Mouse (Mus musculus): ENCODE measurements around the gene Dusp11. TPM values are rescaled to one million over a fixed set of nuclear protein-coding genes. Genes with fewer than 3 reads are reported as not detected.
"Not testable (repeated sequence)": the region's sequence is repeated elsewhere in the genome, so short reads cannot be mapped to it uniquely, and the experiment has no call there.

The Dusp11 gene
- polyA plus RNA-seq, 1 experiment from 2014 or later, result 50.1 TPM

GRCm38 (mm10) chr6:85976242-85976641 lies 14.8 kb upstream of the Dusp11 start:
- Histone ChIP-seq H3K27me3 (ENCODE audit: control insufficient read depth, insufficient read depth, low read length) (no peaks in the 10 kb centered on the region), H3K9ac (ENCODE audit: low read length) (no peak overlapping the region), H3K9me3 (replicated peaks; ENCODE audit: control insufficient read depth, low read length) (no peaks in the 10 kb centered on the region), H3K4me3 (replicated peaks; ENCODE audit: low read length) (no peak overlapping the region), H3K36me3 (ENCODE audit: control insufficient read depth, insufficient read depth, low read length) (no peaks in the 10 kb centered on the region), H3K4me2 (ENCODE audit: low read depth, low read length) (no peak overlapping the region), H3K27ac (ENCODE audit: low read length) (no peak overlapping the region), H3K4me1 (ENCODE audit: control insufficient read depth, insufficient read depth, low read length) (no peaks in the 10 kb centered on the region; the same call in 1 of the 2 replicates)
- 74% methylated on average over 5 of the region's 5 CpGs for WGBS
- no peak for ATAC-seq (ENCODE audit: insufficient read depth, low FRiP score)

GRCm38 (mm10) chr6:85975761-85976160 lies 14.3 kb upstream of the Dusp11 start:
- no peaks in the 10 kb centered on the region; the same call in 1 of the 2 replicates for H3K4me1 ChIP-seq (ENCODE audit: control insufficient read depth, insufficient read depth, low read length)
- H3K27ac ChIP-seq (ENCODE audit: low read length), result no peak overlapping the region
- H3K9ac ChIP-seq (ENCODE audit: low read length), result no peak overlapping the region
- WGBS, result 84% methylated on average over 1 of the region's 1 CpGs
- H3K4me2 ChIP-seq (ENCODE audit: low read depth, low read length), result no peak overlapping the region
- no peak for ATAC-seq (ENCODE audit: insufficient read depth, low FRiP score)
- no peaks in the 10 kb centered on the region for H3K9me3 ChIP-seq (replicated peaks; ENCODE audit: control insufficient read depth, low read length)
- no peaks in the 10 kb centered on the region for H3K36me3 ChIP-seq (ENCODE audit: control insufficient read depth, insufficient read depth, low read length)
- H3K4me3 ChIP-seq (replicated peaks; ENCODE audit: low read length), result no peak overlapping the region
- no peaks in the 10 kb centered on the region for H3K27me3 ChIP-seq (ENCODE audit: control insufficient read depth, insufficient read depth, low read length)

DNA sequence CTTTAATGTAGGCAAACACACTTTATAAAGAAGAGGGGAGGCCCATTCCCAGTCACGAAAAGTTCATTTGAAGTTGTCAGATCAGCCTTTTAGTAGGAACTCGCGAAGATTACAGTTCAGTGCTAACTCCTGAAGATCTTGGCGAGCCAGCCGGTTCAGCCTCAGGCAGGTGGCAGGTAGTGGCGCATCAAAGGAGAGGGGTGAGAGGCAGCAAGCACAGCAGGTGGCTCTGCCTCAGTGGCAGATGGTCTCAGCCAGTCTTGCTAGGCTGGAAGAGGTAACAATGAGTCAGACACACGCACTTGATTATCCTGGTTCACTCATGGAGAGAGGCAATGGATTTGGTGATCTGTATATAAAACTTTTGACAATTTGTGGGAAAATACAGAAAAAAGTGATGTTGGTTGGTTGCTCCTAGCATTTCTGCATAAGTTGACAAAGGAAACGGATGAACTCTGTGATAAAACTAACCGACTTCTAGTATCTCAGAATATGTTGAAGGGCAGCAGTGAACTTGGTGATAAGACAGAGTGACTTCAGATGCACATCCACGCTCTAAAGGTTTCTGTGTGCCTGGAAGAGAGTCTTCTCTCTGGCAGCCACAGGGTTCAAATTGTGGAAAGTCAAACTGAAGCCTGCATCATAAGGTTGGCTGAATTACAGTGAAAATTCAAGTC lies 13.6 kb upstream of the Dusp11 start:
- no peak for ATAC-seq (ENCODE audit: insufficient read depth, low FRiP score)
- Histone ChIP-seq H3K27me3 (ENCODE audit: control insufficient read depth, insufficient read depth, low read length) (no peaks in the 10 kb centered on the region), H3K4me2 (ENCODE audit: low read depth, low read length) (no peak overlapping the region), H3K9me3 (replicated peaks; ENCODE audit: control insufficient read depth, low read length) (no peaks in the 10 kb centered on the region), H3K27ac (ENCODE audit: low read length) (no peak overlapping the region), H3K4me1 (ENCODE audit: control insufficient read depth, insufficient read depth, low read length) (no peaks in the 10 kb centered on the region; the same call in 1 of the 2 replicates), H3K9ac (ENCODE audit: low read length) (no peak overlapping the region), H3K4me3 (replicated peaks; ENCODE audit: low read length) (no peak overlapping the region), H3K36me3 (ENCODE audit: control insufficient read depth, insufficient read depth, low read length) (no peaks in the 10 kb centered on the region)
- 58% methylated on average over 10 of the region's 10 CpGs for WGBS

DNA sequence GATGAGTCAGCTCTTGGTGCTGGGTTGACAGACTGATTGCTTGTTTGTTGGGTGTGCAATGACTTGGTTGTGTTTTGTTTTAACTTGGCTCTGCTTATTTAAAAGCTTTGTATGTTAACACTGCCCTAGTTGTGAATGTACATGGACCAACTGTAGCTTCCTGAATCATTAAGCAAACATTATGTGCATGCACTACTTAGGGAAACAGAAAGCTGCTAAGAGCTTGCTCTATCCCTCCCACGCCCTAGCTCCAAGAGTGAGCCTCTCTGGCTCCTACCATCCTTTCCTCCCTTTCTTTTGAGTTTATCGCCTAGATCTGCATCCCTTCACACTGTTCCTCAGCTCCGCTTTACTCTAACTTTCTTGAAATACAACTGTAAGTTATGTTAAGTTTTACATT lies 11.9 kb upstream of the Dusp11 start:
- Histone ChIP-seq H3K36me3 (ENCODE audit: control insufficient read depth, insufficient read depth, low read length) (no peaks in the 10 kb centered on the region), H3K9ac (ENCODE audit: low read length) (no peak overlapping the region), H3K27me3 (ENCODE audit: control insufficient read depth, insufficient read depth, low read length) (no peaks in the 10 kb centered on the region), H3K4me1 (ENCODE audit: control insufficient read depth, insufficient read depth, low read length) (no peaks in the 10 kb centered on the region; the same call in 1 of the 2 replicates), H3K27ac (ENCODE audit: low read length) (peak overlapping the region; percentile 84), H3K4me2 (ENCODE audit: low read depth, low read length) (no peak overlapping the region), H3K9me3 (replicated peaks; ENCODE audit: control insufficient read depth, low read length) (no peaks in the 10 kb centered on the region), H3K4me3 (replicated peaks; ENCODE audit: low read length) (no peak overlapping the region)
- peak; percentile 46 for ATAC-seq (ENCODE audit: insufficient read depth, low FRiP score)
- 56% methylated on average over 3 of the region's 3 CpGs for WGBS

- Histone ChIP-seq H3K4me2 (ENCODE audit: low read depth, low read length) (no peak overlapping the region), H3K4me3 (replicated peaks; ENCODE audit: low read length) (no peak overlapping the region), H3K9me3 (replicated peaks; ENCODE audit: control insufficient read depth, low read length) (no peaks in the 10 kb centered on the region), H3K4me1 (ENCODE audit: control insufficient read depth, insufficient read depth, low read length) (no peaks in the 10 kb centered on the region; the same call in 1 of the 2 replicates), H3K36me3 (ENCODE audit: control insufficient read depth, insufficient read depth, low read length) (no peaks in the 10 kb centered on the region), H3K9ac (ENCODE audit: low read length) (no peak overlapping the region), H3K27ac (ENCODE audit: low read length) (peak overlapping the region; percentile 84), H3K27me3 (ENCODE audit: control insufficient read depth, insufficient read depth, low read length) (no peaks in the 10 kb centered on the region)
- peak; percentile 50; the same call in 1 of the 2 replicates for ATAC-seq (ENCODE audit: insufficient read depth, low FRiP score)
- 46% methylated on average over 3 of the region's 3 CpGs for WGBS
These were observed 11.2 kb upstream of the Dusp11 start for GRCm38 (mm10) chr6:85972699-85973098.

- H3K4me3 ChIP-seq (replicated peaks; ENCODE audit: low read length), result no peak overlapping the region
- no peak for ATAC-seq (ENCODE audit: insufficient read depth, low FRiP score)
- no peaks in the 10 kb centered on the region for H3K36me3 ChIP-seq (ENCODE audit: control insufficient read depth, insufficient read depth, low read length)
- H3K4me2 ChIP-seq (ENCODE audit: low read depth, low read length), result no peak overlapping the region
- 55% methylated on average over 2 of the region's 2 CpGs for WGBS
- H3K27me3 ChIP-seq (ENCODE audit: control insufficient read depth, insufficient read depth, low read length), result no peaks in the 10 kb centered on the region
- no peaks in the 10 kb centered on the region for H3K9me3 ChIP-seq (replicated peaks; ENCODE audit: control insufficient read depth, low read length)
- H3K27ac ChIP-seq (ENCODE audit: low read length), result no peak overlapping the region
- H3K4me1 ChIP-seq (ENCODE audit: control insufficient read depth, insufficient read depth, low read length), result no peaks in the 10 kb centered on the region; the same call in 1 of the 2 replicates
- H3K9ac ChIP-seq (ENCODE audit: low read length), result no peak overlapping the region
These were observed 8.4 kb upstream of the Dusp11 start for GRCm38 (mm10) chr6:85969889-85970288.

- no peak for ATAC-seq (ENCODE audit: insufficient read depth, low FRiP score)
- Histone ChIP-seq H3K4me3 (replicated peaks; ENCODE audit: low read length) (no peak overlapping the region), H3K9me3 (replicated peaks; ENCODE audit: control insufficient read depth, low read length) (no peaks in the 10 kb centered on the region), H3K4me1 (ENCODE audit: control insufficient read depth, insufficient read depth, low read length) (no peaks in the 10 kb centered on the region; the same call in 1 of the 2 replicates), H3K27me3 (ENCODE audit: control insufficient read depth, insufficient read depth, low read length) (no peaks in the 10 kb centered on the region), H3K36me3 (ENCODE audit: control insufficient read depth, insufficient read depth, low read length) (no peaks in the 10 kb centered on the region), H3K9ac (ENCODE audit: low read length) (no peak overlapping the region), H3K4me2 (ENCODE audit: low read depth, low read length) (no peak overlapping the region), H3K27ac (ENCODE audit: low read length) (no peak overlapping the region)
- WGBS, result 69% methylated on average over 4 of the region's 4 CpGs
These were observed 5.2 kb upstream of the Dusp11 start for GRCm38 (mm10) chr6:85966686-85967085.

DNA sequence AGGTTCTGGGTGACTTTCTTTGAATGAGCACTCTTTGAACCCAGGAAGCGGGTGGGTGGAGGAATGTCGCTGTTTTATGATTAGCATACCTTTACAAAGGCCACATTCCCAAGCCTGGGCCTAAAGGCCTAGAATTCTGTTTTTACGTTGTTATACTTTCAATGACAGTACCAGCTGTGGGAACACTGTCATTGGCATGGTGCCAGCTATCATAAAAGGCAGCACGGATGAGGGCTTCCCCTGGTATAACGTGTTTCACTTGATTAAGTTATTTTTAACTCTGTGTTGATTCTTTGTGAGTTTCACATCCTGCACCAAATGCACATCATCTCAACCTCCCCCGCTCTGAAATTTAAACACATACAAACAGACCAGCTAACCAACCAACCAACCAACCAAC lies 4.6 kb upstream of the Dusp11 start:
- ATAC-seq (ENCODE audit: insufficient read depth, low FRiP score); H3K36me3 ChIP-seq (ENCODE audit: control insufficient read depth, insufficient read depth, low read length); H3K9me3 ChIP-seq (replicated peaks; ENCODE audit: control insufficient read depth, low read length); H3K4me1 ChIP-seq (ENCODE audit: control insufficient read depth, insufficient read depth, low read length); H3K4me3 ChIP-seq (replicated peaks; ENCODE audit: low read length); H3K9ac ChIP-seq (ENCODE audit: low read length); H3K4me2 ChIP-seq (ENCODE audit: low read depth, low read length); H3K27ac ChIP-seq (ENCODE audit: low read length); H3K27me3 ChIP-seq (ENCODE audit: control insufficient read depth, insufficient read depth, low read length): not testable (repeated sequence)
- 31% methylated on average over 4 of the region's 6 CpGs for WGBS

DNA sequence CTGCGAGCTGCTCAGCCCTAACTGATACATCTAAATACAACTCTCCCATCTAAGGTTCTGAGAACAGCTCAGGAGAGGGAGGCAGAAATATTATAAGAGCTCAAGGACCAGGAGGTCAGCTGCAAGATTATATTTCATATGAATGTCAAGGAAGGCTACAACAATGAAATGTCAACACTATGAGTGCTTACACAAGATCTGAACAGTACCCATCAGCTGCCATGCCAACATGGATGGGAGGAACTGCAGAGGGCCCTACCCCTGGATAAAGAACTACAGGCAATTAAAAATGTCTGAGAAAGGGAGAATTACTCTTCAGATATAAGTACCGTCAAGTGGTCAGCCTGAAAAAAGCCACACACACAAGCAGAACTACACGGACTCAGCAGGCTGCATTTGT lies 3.9 kb downstream of the Dusp11 start:
- no peak overlapping the region for H3K27ac ChIP-seq (ENCODE audit: low read length)
- no peak overlapping the region for H3K9ac ChIP-seq (ENCODE audit: low read length)
- no peak overlapping the region for H3K4me2 ChIP-seq (ENCODE audit: low read depth, low read length)
- no peaks in the 10 kb centered on the region for H3K9me3 ChIP-seq (replicated peaks; ENCODE audit: control insufficient read depth, low read length)
- WGBS, result 80% methylated on average over 3 of the region's 3 CpGs
- no peaks in the 10 kb centered on the region for H3K27me3 ChIP-seq (ENCODE audit: control insufficient read depth, insufficient read depth, low read length)
- H3K36me3 ChIP-seq (ENCODE audit: control insufficient read depth, insufficient read depth, low read length), result peaks cover 18% of the 10 kb centered on the region
- no peak overlapping the region for H3K4me3 ChIP-seq (replicated peaks; ENCODE audit: low read length)
- H3K4me1 ChIP-seq (ENCODE audit: control insufficient read depth, insufficient read depth, low read length), result peaks cover 10% of the 10 kb centered on the region; the same call in 1 of the 2 replicates
- no peak for ATAC-seq (ENCODE audit: insufficient read depth, low FRiP score)
